Mouse (Mus musculus) lung, adult 18-20 months (tissue): ENCODE measurements around the gene Cd300e.
A peak's percentile ranks its signal among the peaks of the same experiment; 100 is the strongest.

Experiments
- DNase-seq, 2 experiments: peaks; one replicate each; pipeline ENCODE4 v3.0.0; 2022; ENCODE audit warnings: mixed read lengths in 2 of 2

Cd300e gene

GRCm38 (mm10) chr11:115062077-115062476 is at the start of gene Cd300e:
TSS of gene Cd300e (minus strand) at chr11:115062177.
- no peak for DNase-seq

DNA sequence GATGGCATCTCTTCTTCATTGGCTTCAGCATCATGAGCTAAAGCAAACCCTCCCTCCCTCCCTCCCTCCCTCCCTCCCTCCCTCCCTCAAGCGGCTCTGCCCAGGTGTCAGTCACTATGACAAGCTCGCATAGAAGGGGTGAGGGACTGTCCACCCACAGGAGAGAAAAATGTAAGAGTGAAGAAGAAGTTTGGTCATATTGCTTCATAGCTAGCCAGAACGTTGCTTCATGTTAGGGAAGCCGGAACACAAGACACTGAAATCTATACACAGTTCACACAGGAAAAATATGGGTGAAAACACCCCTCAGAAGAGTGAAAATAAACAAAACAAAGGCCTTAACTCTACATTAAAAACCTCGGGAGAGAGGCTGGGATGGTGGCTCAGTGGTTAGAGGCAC is 48.3 kb upstream of the Cd300e start:
- no peak for DNase-seq

DNA sequence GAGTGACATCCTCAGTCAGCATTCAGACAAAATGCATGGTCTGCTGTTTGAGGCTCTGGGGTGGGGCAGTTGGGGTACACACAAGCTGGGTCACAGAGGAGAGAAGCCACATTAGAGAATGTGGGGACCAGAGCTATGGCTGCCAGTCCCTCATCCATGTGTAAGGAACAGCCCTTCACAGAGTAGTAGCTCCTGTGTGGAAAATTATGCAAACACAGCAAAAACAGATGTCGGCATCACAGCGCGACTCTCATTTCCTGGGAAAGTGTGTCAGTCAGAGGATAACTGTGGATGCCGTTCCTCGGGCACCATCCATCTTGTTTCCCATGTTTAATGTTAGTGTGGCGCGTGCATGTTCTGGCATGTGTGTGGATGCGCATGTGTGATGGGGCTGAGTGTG is 46.2 kb upstream of the Cd300e start:
- DNase-seq = no peak

- DNase-seq = no peak
These were observed 45.5 kb upstream of the Cd300e start for GRCm38 (mm10) chr11:115107403-115107916.

- DNase-seq = no peak
These were observed 44.7 kb upstream of the Cd300e start for GRCm38 (mm10) chr11:115106638-115107037.

GRCm38 (mm10) chr11:115104769-115105563 is 43.0 kb upstream of the Cd300e start:
- no peak for DNase-seq

DNA sequence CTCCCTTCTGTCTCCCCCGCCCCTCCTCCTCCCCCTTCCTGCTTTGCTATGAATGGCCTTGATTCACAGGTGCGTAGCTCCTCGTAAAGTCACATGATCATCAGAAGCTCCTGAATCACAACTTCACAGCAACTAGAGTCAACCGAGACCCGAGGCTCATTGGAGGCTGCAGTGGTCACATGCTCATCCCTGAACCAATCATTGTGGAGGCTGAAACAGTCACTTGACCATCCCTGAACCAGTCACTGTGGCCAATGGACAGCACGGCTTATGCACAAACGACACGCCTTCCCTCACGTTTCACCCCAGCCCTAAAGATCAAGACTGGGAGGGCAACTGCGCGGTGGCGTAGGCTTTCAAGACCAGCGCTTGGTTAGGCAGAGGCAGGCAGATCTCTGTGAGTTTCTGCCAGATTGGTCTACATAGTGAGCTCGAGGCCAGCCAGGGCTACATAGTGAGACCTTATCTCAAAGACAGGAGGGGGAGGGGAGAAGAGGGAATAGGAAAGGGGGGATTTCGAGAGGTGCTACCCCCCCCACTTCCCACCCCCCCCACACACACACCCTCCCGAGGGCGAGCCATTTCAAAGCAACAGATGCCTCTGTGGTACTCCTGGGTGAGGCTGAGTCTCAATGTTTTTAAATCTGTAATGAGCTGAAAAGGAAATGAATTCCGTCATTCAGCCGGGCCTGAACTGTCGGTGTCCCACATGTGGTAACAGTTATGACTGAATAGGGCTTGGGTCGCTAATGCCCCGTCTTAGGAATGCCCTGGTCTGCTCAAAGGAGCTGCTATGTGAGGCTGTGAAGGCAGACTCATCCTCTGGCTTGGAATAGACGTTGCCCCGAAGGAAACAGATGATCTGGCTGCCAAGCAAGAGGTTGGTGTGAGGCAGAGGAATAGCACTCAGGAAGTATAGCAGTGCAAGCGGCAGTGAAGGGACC is 41.8 kb upstream of the Cd300e start:
- DNase-seq = no peak

DNA sequence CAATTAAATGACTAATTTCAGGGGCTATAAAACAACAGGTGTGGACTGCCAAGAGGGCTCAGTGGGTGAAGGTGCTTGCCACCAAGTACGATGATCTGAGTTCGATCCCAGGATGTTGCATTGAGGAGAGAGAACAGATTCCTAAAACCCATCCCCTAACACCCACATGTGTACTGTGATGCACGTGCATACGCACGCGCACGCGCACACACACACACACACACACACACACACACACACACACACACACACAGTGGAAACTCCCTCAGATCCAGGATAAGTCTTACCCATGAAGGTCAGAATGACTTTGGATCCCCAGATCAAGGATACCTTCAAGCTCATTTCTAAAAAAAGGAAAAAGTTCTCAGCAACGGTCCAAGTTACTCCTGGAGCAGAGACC is 40.1 kb upstream of the Cd300e start:
- no peak for DNase-seq

DNA sequence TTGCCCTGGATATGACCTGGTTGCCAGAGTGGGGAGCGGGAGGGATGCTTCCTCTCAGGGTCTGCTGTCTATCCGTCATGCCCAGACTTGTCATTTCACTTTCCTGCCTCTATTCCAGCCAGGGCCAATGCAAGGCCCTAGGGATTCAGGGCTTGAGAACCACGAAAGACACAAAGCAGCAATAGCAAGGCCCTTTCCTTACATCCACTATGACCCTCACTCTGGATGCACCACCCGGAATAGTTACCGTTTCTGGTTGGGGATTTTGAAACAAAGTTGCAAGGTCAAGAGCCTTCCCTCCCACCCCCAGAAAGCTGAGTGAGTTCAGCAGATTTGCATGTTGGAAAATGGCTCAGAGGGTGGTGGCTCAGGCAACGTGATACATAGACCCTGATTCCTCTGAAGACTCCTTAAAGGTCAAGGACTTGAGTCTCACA is 39.7 kb upstream of the Cd300e start:
- no peak for DNase-seq

GRCm38 (mm10) chr11:115100741-115101140 is 38.8 kb upstream of the Cd300e start:
- DNase-seq = no peak

- no peak for DNase-seq
These were observed 38.1 kb upstream of the Cd300e start for GRCm38 (mm10) chr11:115100032-115100621.

DNA sequence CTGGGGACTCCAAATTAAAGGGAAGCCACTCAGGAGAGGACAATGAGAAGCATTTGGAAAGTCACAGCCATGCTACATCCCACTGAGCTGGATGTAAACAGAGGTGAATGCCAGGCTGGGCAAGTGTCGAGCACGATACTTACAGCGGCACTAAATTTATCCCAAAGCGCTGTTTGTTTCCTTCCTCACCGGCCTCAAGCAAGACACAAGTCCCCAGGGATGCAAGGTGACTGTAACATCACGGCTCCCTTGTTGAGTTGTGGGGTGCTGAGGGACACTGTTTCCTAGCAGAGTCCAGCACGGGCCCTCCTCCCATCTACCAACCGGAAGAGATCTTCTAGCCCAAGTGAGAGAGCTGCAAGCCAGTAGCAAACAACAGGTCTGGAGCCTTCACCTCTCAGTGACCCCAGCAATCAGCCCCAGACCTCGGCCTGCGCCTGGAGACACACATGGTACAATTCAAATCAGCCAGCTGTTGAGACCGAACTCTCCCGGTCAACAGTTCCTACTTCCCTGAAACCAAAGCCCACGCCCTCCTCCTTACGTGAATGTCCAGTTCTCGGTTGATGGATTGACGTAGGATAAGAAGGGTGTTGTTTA is 37.4 kb upstream of the Cd300e start:
- DNase-seq = no peak

DNA sequence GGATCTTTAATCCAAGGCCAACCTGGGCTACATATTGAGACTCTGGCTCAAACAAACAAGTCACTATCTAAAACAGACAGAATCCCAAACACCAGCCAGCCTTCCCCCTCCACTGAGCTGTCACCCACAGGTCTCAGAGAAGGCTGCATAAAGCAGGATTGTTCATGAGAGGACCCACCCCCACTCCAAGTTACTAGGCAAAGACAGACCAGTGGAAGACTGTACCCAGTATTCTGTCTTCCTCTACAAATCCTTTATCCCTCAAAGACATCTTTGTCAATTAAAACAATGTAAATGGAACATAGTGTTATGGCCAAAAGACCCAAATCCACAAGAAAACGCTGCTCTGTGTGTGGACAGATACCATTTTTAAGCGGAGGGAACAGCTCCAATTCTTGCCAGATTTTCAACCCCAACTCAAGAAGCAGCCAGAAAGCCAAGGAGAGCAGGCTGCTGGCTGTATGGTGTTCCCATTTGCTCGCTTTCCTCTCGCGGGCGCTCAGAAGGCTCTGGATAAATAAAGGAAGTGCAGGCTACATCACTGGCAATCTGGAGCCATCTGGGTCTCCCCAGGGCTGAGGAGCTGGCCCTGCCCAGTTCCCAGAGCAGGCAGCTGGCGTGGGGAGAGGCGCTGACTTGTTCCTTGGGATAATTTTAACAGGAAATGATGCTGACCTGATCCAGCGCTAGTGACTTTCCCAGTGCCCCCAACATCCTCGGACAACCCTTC is 36.4 kb upstream of the Cd300e start:
- no peak for DNase-seq

DNA sequence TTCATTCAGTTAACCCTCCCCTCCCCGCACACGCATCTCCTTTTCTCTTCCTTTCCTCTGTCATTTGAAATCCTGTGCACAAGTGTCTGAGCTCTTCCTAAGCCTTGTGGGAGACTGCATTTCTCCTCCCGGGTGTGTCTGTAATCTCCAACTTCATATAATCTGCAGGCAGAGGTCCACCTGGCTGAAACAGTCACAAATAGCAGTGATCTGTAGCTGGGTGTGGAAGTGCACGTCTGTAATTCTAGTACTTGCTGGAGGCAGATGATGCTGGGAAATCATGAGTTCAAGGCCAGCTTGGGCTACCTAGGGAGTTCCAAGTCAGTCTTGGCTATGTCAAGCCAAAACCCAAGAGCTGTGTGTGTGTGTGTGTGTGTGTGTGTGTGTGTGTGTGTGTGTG is 30.2 kb upstream of the Cd300e start:
- no peak for DNase-seq

DNA sequence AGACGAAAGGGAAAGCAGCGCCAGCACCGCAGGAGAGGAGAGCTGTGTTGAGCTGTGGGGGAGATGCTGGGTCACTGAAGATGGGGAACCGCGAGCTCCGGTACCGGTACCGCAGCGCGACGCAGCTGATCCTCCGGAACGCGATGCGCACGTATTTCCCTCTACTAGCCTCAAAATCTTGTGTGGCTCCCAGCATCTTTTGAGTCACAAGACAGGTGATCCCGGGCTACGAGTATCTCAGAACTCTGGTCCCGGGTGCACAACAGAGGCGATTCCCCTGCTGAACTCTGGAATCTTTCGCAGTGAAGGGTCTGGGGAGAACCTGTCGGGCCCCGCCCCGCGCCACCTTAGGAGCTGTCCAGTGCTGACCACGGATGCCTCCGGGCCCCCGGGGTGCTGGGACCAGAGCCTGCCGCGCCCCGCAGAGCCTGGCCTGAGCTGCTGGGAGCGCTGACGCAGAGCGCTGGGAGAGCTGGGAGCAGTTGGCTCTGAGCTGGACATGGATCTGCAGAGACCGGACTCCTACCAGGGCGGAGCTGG is 29.5 kb upstream of the Cd300e start, which contains the start of gene Rab37:
Gene Rab37 (plus strand): TSS at position 70 of the 540 bp plus-strand sequence.
- no peak for DNase-seq

DNA sequence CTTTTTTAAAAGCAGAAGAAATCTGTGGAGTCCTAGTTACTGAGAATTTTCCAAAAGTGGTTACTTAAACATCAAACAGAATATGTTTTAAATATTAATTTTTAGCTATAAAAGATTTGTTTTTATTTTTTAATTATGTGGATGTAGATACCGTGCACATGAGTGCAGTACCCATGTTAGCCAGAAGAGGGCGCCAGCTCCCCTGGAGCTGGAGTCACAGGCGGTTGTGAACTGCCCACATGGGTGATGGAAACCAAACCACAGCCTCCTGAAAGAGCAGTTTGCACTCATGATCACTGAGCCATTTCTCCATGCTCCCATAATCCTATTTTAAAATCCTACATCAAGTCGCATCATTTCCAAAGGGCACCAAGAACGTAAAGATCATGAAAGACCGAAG is 27.9 kb upstream of the Cd300e start:
- no peak for DNase-seq

DNA sequence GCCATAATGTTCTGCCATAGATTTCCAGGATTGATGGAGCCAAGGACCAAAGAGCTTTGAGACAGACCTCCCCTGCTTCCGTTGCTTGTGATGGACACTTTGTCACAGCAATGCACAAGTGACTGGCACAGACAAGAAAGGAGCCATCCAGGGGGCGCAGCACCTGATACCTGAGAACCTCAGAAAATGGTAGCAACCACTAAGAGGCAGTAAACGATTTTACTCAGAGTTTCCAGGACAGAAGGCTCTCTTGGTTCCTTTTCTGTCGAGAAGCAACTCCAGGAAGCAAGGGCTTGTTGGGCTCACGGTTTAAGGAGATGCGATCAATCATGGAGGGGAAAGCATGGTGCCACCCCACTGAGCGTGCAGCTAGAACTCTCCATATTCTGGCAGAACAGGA is 24.2 kb upstream of the Cd300e start:
- no peak for DNase-seq

DNA sequence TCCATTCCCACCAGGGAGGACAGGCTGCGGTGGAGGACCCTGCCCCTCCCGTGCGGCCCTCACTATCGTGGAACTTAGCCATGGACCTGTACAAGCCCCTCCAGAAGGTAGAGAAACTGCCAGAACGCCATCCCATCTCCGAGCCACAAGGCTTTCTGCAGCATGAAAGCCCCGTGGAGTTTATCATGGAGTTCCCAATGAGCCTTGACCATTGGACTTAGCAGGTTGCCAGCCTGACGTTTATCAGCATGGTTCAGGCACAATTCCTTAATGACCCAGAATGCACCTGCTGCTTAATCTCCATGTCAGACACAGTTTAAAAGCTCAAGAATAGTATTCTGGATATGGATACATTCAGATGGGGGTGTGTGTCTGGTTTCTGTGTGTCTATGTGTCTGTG is 23.1 kb upstream of the Cd300e start:
- no peak for DNase-seq

GRCm38 (mm10) chr11:115084595-115084994 is 22.6 kb upstream of the Cd300e start:
- DNase-seq = no peak

- peak; percentile 41 to 66 for DNase-seq
These were observed 21.6 kb upstream of the Cd300e start for GRCm38 (mm10) chr11:115083376-115084139.

- no peak for DNase-seq
These were observed 20.2 kb upstream of the Cd300e start for GRCm38 (mm10) chr11:115082196-115082595.
